Mouse (Mus musculus) embryonic facial prominence, embryonic 10.5 days (tissue): ENCODE data around the gene Cdc42ep3. TPM values are rescaled to one million over a fixed set of nuclear protein-coding genes. Genes with fewer than 3 reads are reported as not detected.

ENCODE experiments used
- DNase-seq: peaks from one replicate; pipeline ENCODE4 v3.0.0-alpha.2; 2017; ENCODE audit warnings: low spot score
- H3K27ac ChIP-seq: fragments of 300-500 bp; sonication (generic); replicated peaks from 2 replicates; pipeline ENCODE4 v1.5.1; 2016; ENCODE audit warnings: mild to moderate bottlenecking
- H3K27me3 ChIP-seq: fragments of 300-500 bp; sonication (generic); replicated peaks from 2 replicates; pipeline ENCODE4 v1.6.1; 2016; ENCODE audit warnings: low read depth, mild to moderate bottlenecking; ENCODE audit not compliant: poor library complexity, severe bottlenecking
- H3K36me3 ChIP-seq: fragments of 300-500 bp; sonication (generic); replicated peaks from 2 replicates; pipeline ENCODE4 v1.6.1; 2016; ENCODE audit warnings: mild to moderate bottlenecking, moderate library complexity
- H3K4me1 ChIP-seq: fragments of 300-500 bp; sonication (generic); 2 replicates; pipeline ENCODE4 v1.6.1; 2016
- H3K4me3 ChIP-seq: fragments of 300-500 bp; sonication (generic); 2 replicates; pipeline ENCODE4 v1.5.1; 2016; ENCODE audit warnings: mild to moderate bottlenecking, moderate library complexity
- H3K9me3 ChIP-seq: fragments of 300-500 bp; sonication (generic); 2 replicates; pipeline ENCODE4 v1.6.1; 2016; ENCODE audit warnings: mild to moderate bottlenecking
- WGBS: fragments of 180-500 bp; shearing (Covaris S2); methylation state at CpG from one replicate; pipeline ENCODE4 v1.1.7; 2016; 5-methylcytosine and 5-hydroxymethylcytosine counted together
- polyA plus RNA-seq: library from polyadenylated mRNA; unstranded; fragments of >200 nt; fragmentation: Nextera tagmentation; extraction: Ambion mirVana; gene quantifications from 2 replicates; pipeline ENCODE4 v1.2.1, GENCODE M21; 2016

Cdc42ep3 gene
- polyA plus RNA-seq, 1 experiment from 2014 or later = 18.8 TPM

DNA sequence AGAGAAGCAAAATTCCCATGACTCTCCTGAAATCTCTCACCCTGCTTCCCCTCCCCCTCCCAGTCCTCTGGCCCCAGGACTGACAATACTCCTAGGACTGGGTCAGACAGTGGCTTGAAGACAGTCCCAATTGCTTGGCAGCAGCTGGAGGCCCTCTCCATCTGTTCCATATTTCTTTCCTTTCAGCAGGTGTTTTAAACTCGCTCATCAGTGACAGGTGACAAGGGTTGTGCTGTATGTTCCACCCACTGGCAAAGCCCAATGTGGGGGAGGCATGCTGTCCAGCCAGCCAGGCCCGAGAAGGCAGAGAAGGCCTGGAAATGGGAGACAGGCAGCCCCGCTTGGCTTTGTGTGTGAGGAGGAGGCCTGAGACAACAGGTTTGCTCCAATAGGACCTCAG lies 17.4 kb downstream of the Cdc42ep3 start:
- Histone ChIP-seq H3K27me3 (no peaks in the 10 kb centered on the region), H3K27ac (no peak overlapping the region), H3K4me1 (0 out of 2 replicates have a peak, but pooled peaks cover 3% of the 10 kb centered on the region), H3K4me3 (no peak overlapping the region), H3K36me3 (peaks cover 20% of the 10 kb centered on the region), H3K9me3 (no peaks in the 10 kb centered on the region)
- 83% methylated on average over 3 of the region's 3 CpGs for WGBS
- DNase-seq = no peak

DNA sequence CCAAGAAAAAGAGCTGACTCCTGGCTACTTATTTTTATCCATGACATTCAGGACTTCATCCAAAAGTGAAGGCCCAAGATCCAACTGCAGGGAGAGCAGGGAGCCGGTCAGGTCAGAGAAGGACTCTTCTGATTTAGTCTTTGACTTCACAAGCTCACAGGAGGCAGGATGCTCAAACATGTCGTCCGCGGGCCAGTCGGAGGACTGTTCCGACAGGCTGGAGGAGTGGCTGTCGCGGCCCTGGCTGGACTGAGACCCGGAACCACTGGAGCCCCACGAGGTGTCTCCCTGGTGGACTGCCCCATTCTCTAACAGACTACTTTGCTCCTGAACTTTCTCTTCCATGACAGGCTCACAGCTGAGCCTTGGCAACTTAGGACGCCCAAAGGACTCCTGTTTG lies 20.2 kb downstream of the Cdc42ep3 start:
- no peaks in the 10 kb centered on the region for H3K9me3 ChIP-seq
- no peak overlapping the region for H3K27ac ChIP-seq
- H3K36me3 ChIP-seq = peaks cover 20% of the 10 kb centered on the region
- H3K4me1 ChIP-seq = 0 out of 2 replicates have a peak, but pooled peaks cover 3% of the 10 kb centered on the region
- H3K4me3 ChIP-seq = no peak overlapping the region
- WGBS = 85% methylated on average over 11 of the region's 11 CpGs
- no peak for DNase-seq
- no peaks in the 10 kb centered on the region for H3K27me3 ChIP-seq

DNA sequence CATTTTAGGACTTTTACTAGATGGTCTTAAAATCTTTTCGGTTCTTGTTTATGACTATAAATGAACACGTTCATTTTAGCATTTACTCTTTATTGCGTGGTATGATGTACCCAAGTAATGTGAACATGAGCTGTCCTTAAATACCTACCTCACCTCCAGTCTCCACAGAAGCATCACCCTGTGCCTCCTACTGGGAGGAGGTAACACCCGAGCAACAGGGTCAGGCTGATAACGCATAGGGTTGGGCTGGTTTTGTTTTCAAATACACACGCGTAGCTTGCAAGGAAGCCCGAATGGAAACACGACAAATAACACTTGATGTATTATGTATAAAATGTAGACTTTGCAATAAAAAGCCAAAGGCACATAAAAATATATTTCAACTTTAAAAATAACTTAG lies 21.2 kb downstream of the Cdc42ep3 start:
- Histone ChIP-seq H3K9me3 (no peaks in the 10 kb centered on the region), H3K27ac (no peak overlapping the region), H3K4me3 (no peak overlapping the region), H3K27me3 (no peaks in the 10 kb centered on the region), H3K4me1 (0 out of 2 replicates have a peak, but pooled peaks cover 3% of the 10 kb centered on the region), H3K36me3 (peaks cover 20% of the 10 kb centered on the region)
- DNase-seq = no peak
- WGBS = 90% methylated on average over 9 of the region's 9 CpGs

- H3K4me3 ChIP-seq = no peak overlapping the region
- 74% methylated on average over 3 of the region's 3 CpGs for WGBS
- no peak overlapping the region for H3K27ac ChIP-seq
- H3K27me3 ChIP-seq = no peaks in the 10 kb centered on the region
- no peak for DNase-seq
- H3K4me1 ChIP-seq = 0 out of 2 replicates have a peak, but pooled peaks cover 3% of the 10 kb centered on the region
- H3K36me3 ChIP-seq = peaks cover 20% of the 10 kb centered on the region
- no peaks in the 10 kb centered on the region for H3K9me3 ChIP-seq
Observed at GRCm38 (mm10) chr17:79332864-79333263, 22.0 kb downstream of the Cdc42ep3 start.

DNA sequence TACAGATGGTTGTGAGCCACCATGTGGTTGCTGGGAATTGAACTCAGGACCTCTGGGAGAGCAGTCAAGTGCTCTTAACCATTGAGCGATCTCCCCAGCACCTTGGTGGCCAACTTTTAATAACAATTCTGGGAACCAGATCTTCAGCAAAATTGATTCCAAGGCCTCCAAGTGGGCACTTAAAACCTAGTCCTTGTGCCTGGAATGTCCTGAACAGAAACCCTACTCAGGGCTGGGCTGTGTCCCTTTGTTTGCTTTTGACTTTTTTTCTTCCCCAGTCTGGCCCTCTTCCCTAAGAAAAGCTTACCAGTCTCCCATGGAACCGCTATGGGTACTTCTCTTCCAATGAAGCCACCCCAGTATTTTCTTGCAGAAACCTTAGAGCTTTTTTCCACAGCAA lies 24.5 kb downstream of the Cdc42ep3 start:
- 93% methylated on average over 2 of the region's 2 CpGs for WGBS
- DNase-seq = no peak
- no peaks in the 10 kb centered on the region for H3K27me3 ChIP-seq

GRCm38 (mm10) chr17:79326868-79327376 lies 28.0 kb downstream of the Cdc42ep3 start:
- Histone ChIP-seq H3K27ac (no peak overlapping the region), H3K4me1 (0 out of 2 replicates have a peak, but pooled peaks cover 7% of the 10 kb centered on the region), H3K4me3 (no peak overlapping the region), H3K36me3 (no peaks in the 10 kb centered on the region), H3K9me3 (no peaks in the 10 kb centered on the region), H3K27me3 (no peaks in the 10 kb centered on the region)
- no peak for DNase-seq
- 84% methylated on average over 4 of the region's 4 CpGs for WGBS

More for the DNA sequence above, 24.5 kb downstream of the Cdc42ep3 start:
- Histone ChIP-seq H3K36me3 (peaks cover 14% of the 10 kb centered on the region), H3K9me3 (no peaks in the 10 kb centered on the region), H3K4me1 (0 out of 2 replicates have a peak, but pooled peaks cover 7% of the 10 kb centered on the region), H3K27ac (no peak overlapping the region), H3K4me3 (no peak overlapping the region)

DNA sequence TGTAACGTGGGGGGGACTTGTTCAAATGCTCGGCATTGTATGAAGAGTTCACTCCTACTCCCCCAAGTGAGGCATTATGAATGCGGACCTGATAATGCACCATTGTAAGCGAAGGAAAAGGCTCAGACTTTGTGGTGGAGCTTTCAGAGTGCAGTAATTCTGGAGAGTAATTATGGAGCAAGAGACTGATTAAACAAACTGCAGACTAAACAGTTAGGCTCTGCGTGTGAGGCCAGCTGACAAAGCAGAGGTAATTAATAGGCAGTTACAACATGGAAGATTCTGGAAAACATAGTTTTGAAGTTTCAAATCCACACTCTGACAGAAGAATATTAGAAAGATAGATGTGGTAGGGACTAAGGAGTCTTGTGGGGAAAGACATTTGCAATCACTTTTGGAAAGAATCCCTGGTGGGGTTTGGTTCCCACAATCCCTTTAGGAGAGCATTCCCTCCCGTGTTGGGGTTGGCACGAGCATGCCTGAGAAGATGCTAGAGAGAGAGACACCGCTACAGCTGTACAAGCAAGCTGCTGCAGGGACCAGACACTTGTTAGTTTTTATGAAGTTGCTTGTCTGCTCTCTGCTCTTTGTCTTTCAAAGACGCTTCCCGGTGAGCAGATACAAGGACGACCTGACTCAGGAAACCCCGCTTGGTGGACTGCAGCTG lies 37.7 kb downstream of the Cdc42ep3 start:
- Histone ChIP-seq H3K27ac (no peak overlapping the region), H3K9me3 (no peaks in the 10 kb centered on the region), H3K4me3 (no peak overlapping the region), H3K36me3 (no peaks in the 10 kb centered on the region), H3K27me3 (no peaks in the 10 kb centered on the region), H3K4me1 (no peaks in the 10 kb centered on the region)
- 76% methylated on average over 12 of the region's 12 CpGs for WGBS
- no peak for DNase-seq

DNA sequence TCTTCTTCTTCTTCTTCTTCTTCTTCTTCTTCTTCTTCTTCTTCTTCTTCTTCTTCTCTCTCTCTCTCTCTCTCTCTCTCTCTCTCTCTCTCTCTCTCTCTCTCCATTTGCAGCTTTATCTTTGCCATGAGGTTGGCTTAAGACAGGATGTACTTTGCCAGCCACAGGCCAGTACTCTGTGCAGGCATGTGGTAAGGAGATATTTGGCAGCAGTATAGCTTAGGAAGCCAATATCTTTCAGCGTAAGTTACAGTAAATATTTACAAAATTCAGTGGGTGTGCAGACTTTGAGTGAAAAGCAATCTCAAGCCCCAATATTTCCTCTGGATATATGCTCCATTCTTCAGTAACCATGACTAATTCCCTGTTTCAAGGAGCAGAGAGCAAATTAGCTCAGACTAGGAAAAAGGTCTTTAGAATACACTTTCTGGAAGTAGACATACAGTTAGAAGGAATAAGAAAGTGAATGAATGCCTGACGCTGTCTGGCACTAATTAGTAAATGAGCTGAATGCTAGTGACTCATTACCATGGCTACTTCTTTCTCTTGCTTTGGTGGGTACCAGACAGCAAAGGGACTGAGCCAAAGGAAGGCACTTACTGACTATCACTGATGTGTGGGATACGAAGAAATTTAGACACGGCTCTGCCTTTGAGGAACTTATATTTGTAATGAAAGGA lies 39.3 kb downstream of the Cdc42ep3 start:
- 82% methylated on average over 4 of the region's 4 CpGs for WGBS
- H3K4me3 ChIP-seq = no peak overlapping the region
- H3K27me3 ChIP-seq = no peaks in the 10 kb centered on the region
- H3K9me3 ChIP-seq = no peaks in the 10 kb centered on the region
- no peaks in the 10 kb centered on the region for H3K36me3 ChIP-seq
- DNase-seq = no peak
- no peaks in the 10 kb centered on the region for H3K4me1 ChIP-seq
- no peak overlapping the region for H3K27ac ChIP-seq

- Histone ChIP-seq H3K27me3 (no peaks in the 10 kb centered on the region), H3K4me3 (no peak overlapping the region), H3K27ac (no peak overlapping the region), H3K36me3 (no peaks in the 10 kb centered on the region), H3K4me1 (no peaks in the 10 kb centered on the region), H3K9me3 (no peaks in the 10 kb centered on the region)
- WGBS = 91% methylated on average over 1 of the region's 1 CpGs
- no peak for DNase-seq
Observed at GRCm38 (mm10) chr17:79310465-79310864, 44.4 kb downstream of the Cdc42ep3 start.

- H3K4me1 ChIP-seq = no peaks in the 10 kb centered on the region
- DNase-seq = no peak
- no peak overlapping the region for H3K27ac ChIP-seq
- H3K27me3 ChIP-seq = no peaks in the 10 kb centered on the region
- no peaks in the 10 kb centered on the region for H3K9me3 ChIP-seq
- H3K36me3 ChIP-seq = no peaks in the 10 kb centered on the region
- 92% methylated on average over 1 of the region's 1 CpGs for WGBS
- H3K4me3 ChIP-seq = no peak overlapping the region
Observed at GRCm38 (mm10) chr17:79309506-79309905, 45.4 kb downstream of the Cdc42ep3 start.

- Histone ChIP-seq H3K4me1 (no peaks in the 10 kb centered on the region), H3K27ac (no peak overlapping the region), H3K36me3 (no peaks in the 10 kb centered on the region), H3K4me3 (no peak overlapping the region), H3K9me3 (no peaks in the 10 kb centered on the region), H3K27me3 (no peaks in the 10 kb centered on the region)
- 87% methylated on average over 7 of the region's 7 CpGs for WGBS
- DNase-seq = no peak
Observed at GRCm38 (mm10) chr17:79305644-79306043, 49.2 kb downstream of the Cdc42ep3 start.

DNA sequence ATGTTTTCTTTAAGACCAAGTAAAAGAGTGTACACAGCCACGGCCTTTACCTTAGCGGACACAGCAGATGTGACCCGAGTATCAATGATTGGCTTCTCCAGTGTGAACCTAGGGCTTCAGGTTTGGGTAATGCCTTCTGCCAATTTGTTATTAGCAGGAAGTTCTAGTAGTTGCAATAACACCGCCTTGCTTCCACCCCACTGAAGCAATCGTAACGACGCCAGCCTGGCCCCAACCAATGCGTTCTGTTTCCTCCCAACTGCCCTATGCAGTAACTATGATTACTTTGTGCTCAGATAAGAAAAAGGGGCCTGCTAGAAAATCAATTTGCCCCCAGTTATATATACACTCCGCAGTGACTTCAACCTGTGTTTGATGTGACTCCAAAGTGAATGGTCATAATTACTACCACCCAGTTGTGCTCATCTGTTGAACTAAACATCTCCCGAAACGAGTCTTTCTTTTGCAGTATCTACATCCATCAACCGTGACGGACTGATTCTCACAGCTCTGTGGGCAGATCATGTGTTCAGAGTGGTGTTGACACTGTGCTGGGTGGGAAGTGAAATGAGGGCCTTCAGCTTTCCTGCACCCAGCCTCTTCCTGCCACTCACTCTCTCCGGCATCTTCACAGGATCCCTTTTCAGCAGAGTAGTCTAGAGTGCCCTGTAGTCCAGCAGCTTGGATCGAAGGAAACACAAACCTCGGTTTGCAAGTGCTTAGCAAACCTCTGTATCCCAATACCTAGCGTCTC lies 51.0 kb downstream of the Cdc42ep3 start:
- H3K36me3 ChIP-seq = no peaks in the 10 kb centered on the region
- H3K9me3 ChIP-seq = no peaks in the 10 kb centered on the region
- H3K27ac ChIP-seq = no peak overlapping the region
- H3K4me3 ChIP-seq = no peak overlapping the region
- no peaks in the 10 kb centered on the region for H3K27me3 ChIP-seq
- no peaks in the 10 kb centered on the region for H3K4me1 ChIP-seq
- WGBS = 92% methylated on average over 17 of the region's 17 CpGs
- no peak for DNase-seq
